Mouse (Mus musculus): ENCODE results near the gene Rab31. TPM values are rescaled to one million over a fixed set of nuclear protein-coding genes. Genes with fewer than 3 reads are reported as not detected.
A peak's percentile ranks its signal among the peaks of the same experiment; 100 is the strongest.

Gene Rab31
- polyA plus RNA-seq, 1 experiment from 2014 or later, result 36.7 TPM

DNA sequence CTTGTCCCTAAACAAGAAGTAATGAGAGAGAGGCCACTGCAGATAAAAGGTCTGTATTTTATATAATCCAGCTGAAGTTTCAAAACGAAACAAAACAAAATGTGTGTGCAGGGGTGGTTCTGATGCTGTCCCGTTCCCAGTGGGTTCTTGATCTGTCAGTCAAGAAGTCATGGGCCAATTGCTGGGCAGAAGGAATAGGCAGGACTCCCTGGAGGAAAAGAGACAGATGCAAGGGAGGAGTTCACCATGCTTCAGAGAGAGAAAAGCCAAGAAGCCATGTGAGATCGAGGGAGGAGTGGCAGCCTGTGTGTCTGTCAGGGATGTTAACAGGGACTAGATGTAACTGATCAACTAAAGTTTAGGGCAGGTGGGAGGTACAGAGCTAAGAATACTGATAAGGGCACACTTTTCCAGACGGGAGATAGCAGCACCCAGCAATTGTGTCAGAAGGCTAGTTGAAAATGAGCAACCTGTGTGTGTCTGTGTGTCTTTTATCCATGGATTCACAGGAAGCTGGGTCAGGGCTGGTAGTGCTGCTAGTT, 54.8 kb downstream of the Rab31 start:
- WGBS, result 74% methylated on average over 4 of the region's 4 CpGs
- Histone ChIP-seq H3K27ac (no peak overlapping the region), H3K4me2 (no peak overlapping the region), H3K9me3 (no peaks in the 10 kb centered on the region), H3K4me3 (no peak overlapping the region), H3K27me3 (no peaks in the 10 kb centered on the region), H3K9ac (no peak overlapping the region), H3K4me1 (no peaks in the 10 kb centered on the region), H3K36me3 (no peaks in the 10 kb centered on the region)
- no peak for ATAC-seq (ENCODE audit: borderline replicate concordance, extremely low read depth, low FRiP score, low TSS enrichment)

- Histone ChIP-seq H3K4me2 (no peak overlapping the region), H3K9ac (no peak overlapping the region), H3K4me1 (no peaks in the 10 kb centered on the region), H3K9me3 (no peaks in the 10 kb centered on the region), H3K36me3 (no peaks in the 10 kb centered on the region), H3K27ac (no peak overlapping the region), H3K27me3 (no peaks in the 10 kb centered on the region), H3K4me3 (no peak overlapping the region)
- 66% methylated on average over 8 of the region's 8 CpGs for WGBS
- no peak for ATAC-seq (ENCODE audit: borderline replicate concordance, extremely low read depth, low FRiP score, low TSS enrichment)
These were observed 58.5 kb downstream of the Rab31 start for GRCm38 (mm10) chr17:65714060-65714459.

GRCm38 (mm10) chr17:65712861-65713535, 59.6 kb downstream of the Rab31 start:
- Histone ChIP-seq H3K36me3 (no peaks in the 10 kb centered on the region), H3K4me2 (no peak overlapping the region), H3K9me3 (no peaks in the 10 kb centered on the region), H3K4me1 (no peaks in the 10 kb centered on the region), H3K27ac (no peak overlapping the region), H3K4me3 (no peak overlapping the region), H3K9ac (no peak overlapping the region), H3K27me3 (no peaks in the 10 kb centered on the region)
- no peak for ATAC-seq (ENCODE audit: borderline replicate concordance, extremely low read depth, low FRiP score, low TSS enrichment)
- WGBS, result 94% methylated on average over 13 of the region's 13 CpGs

GRCm38 (mm10) chr17:65711779-65712178, 60.8 kb downstream of the Rab31 start:
- no peak for ATAC-seq (ENCODE audit: borderline replicate concordance, extremely low read depth, low FRiP score, low TSS enrichment)
- Histone ChIP-seq H3K4me3 (no peak overlapping the region), H3K9ac (no peak overlapping the region), H3K4me2 (no peak overlapping the region), H3K27me3 (no peaks in the 10 kb centered on the region), H3K27ac (no peak overlapping the region), H3K36me3 (no peaks in the 10 kb centered on the region), H3K9me3 (no peaks in the 10 kb centered on the region), H3K4me1 (no peaks in the 10 kb centered on the region)
- WGBS, result 94% methylated on average over 5 of the region's 5 CpGs

- WGBS, result 83% methylated on average over 11 of the region's 11 CpGs
These were observed 62.0 kb downstream of the Rab31 start for GRCm38 (mm10) chr17:65710576-65710975.

DNA sequence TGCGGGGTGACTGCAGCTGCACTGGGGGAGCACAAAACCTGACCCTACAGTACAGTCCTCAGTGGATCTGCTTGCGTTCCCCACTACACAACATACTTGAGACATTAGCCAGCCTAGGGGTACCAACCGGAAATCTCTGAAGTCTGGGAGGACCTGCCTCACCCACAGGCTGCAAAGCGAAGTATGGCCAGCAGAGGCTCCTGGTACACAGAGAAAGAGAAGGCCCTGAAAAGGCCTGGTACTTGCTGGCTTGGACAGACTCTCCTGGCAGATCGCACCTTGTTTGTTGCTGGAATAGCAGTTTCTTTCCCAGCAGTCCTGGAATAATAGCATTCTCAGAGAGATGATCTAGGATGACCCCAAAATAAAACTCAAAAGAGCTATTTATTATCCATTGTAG, 66.3 kb downstream of the Rab31 start:
- ATAC-seq (ENCODE audit: borderline replicate concordance, extremely low read depth, low FRiP score, low TSS enrichment), result no peak
- no peak overlapping the region for H3K4me3 ChIP-seq
- H3K4me1 ChIP-seq, result peaks cover 19% of the 10 kb centered on the region
- H3K36me3 ChIP-seq, result no peaks in the 10 kb centered on the region
- 78% methylated on average over 5 of the region's 5 CpGs for WGBS
- no peaks in the 10 kb centered on the region for H3K9me3 ChIP-seq
- H3K9ac ChIP-seq, result no peak overlapping the region
- no peaks in the 10 kb centered on the region for H3K27me3 ChIP-seq
- no peak overlapping the region for H3K27ac ChIP-seq
- H3K4me2 ChIP-seq, result no peak overlapping the region

More at GRCm38 (mm10) chr17:65710576-65710975, 62.0 kb downstream of the Rab31 start:
- H3K4me3 ChIP-seq, result no peak overlapping the region
- no peaks in the 10 kb centered on the region for H3K36me3 ChIP-seq
- no peaks in the 10 kb centered on the region for H3K4me1 ChIP-seq
- no peaks in the 10 kb centered on the region for H3K9me3 ChIP-seq
- no peaks in the 10 kb centered on the region for H3K27me3 ChIP-seq
- H3K9ac ChIP-seq, result no peak overlapping the region
- no peak overlapping the region for H3K27ac ChIP-seq
- ATAC-seq (ENCODE audit: borderline replicate concordance, extremely low read depth, low FRiP score, low TSS enrichment), result no peak
- no peak overlapping the region for H3K4me2 ChIP-seq

GRCm38 (mm10) chr17:65703527-65704391, 68.8 kb downstream of the Rab31 start:
- H3K9me3 ChIP-seq, result no peaks in the 10 kb centered on the region
- no peaks in the 10 kb centered on the region for H3K36me3 ChIP-seq
- ATAC-seq (ENCODE audit: borderline replicate concordance, extremely low read depth, low FRiP score, low TSS enrichment), result peak; percentile 41; the same call in 1 of the 2 replicates
- peaks cover 20% of the 10 kb centered on the region for H3K4me1 ChIP-seq
- no peak overlapping the region for H3K27ac ChIP-seq
- WGBS, result 42% methylated on average over 13 of the region's 13 CpGs
- H3K4me3 ChIP-seq, result no peak overlapping the region
- H3K4me2 ChIP-seq, result no peak overlapping the region
- H3K9ac ChIP-seq, result no peak overlapping the region
- no peaks in the 10 kb centered on the region for H3K27me3 ChIP-seq

GRCm38 (mm10) chr17:65701797-65702566, 70.6 kb downstream of the Rab31 start:
- no peak overlapping the region for H3K4me2 ChIP-seq
- no peaks in the 10 kb centered on the region for H3K9me3 ChIP-seq
- no peaks in the 10 kb centered on the region for H3K27me3 ChIP-seq
- H3K9ac ChIP-seq, result no peak overlapping the region
- peaks cover 20% of the 10 kb centered on the region for H3K4me1 ChIP-seq
- H3K27ac ChIP-seq, result peak overlapping the region; percentile 77
- H3K36me3 ChIP-seq, result no peaks in the 10 kb centered on the region
- H3K4me3 ChIP-seq, result no peak overlapping the region
- ATAC-seq (ENCODE audit: borderline replicate concordance, extremely low read depth, low FRiP score, low TSS enrichment), result peak; percentile 60; the same call in 1 of the 2 replicates
- WGBS, result 33% methylated on average over 13 of the region's 13 CpGs

DNA sequence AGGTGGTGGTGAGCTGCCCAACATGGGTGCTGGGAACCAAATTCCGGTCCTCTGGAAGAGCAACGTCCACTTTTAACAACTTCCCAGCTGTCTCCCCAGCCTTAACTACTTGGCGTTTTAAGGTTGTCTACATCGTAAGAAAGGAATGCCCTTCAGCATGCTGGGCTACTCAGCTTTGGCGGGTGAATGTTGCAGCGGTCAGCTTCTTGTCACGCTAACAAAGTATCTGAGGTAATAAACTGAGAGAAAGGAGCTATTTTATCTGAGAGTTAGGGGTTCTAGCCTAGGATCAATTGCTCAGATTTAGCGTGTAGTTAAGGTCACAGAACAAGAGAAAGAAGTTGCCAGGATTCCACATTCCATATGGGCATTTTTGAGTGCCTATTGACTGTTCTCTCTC, 71.2 kb downstream of the Rab31 start:
- Histone ChIP-seq H3K4me1 (peaks cover 20% of the 10 kb centered on the region), H3K36me3 (no peaks in the 10 kb centered on the region), H3K27ac (peak overlapping the region; percentile 77), H3K4me2 (no peak overlapping the region), H3K27me3 (no peaks in the 10 kb centered on the region), H3K9me3 (no peaks in the 10 kb centered on the region), H3K4me3 (no peak overlapping the region), H3K9ac (no peak overlapping the region)
- 69% methylated on average over 8 of the region's 8 CpGs for WGBS
- no peak for ATAC-seq (ENCODE audit: borderline replicate concordance, extremely low read depth, low FRiP score, low TSS enrichment)

GRCm38 (mm10) chr17:65700060-65700459, 72.5 kb downstream of the Rab31 start:
- ATAC-seq (ENCODE audit: borderline replicate concordance, extremely low read depth, low FRiP score, low TSS enrichment), result no peak
- no peaks in the 10 kb centered on the region for H3K27me3 ChIP-seq
- WGBS, result 78% methylated on average over 4 of the region's 4 CpGs
- H3K4me1 ChIP-seq, result peaks cover 20% of the 10 kb centered on the region
- no peak overlapping the region for H3K4me2 ChIP-seq
- H3K4me3 ChIP-seq, result no peak overlapping the region
- no peaks in the 10 kb centered on the region for H3K9me3 ChIP-seq
- H3K9ac ChIP-seq, result no peak overlapping the region
- H3K27ac ChIP-seq, result no peak overlapping the region
- H3K36me3 ChIP-seq, result no peaks in the 10 kb centered on the region

DNA sequence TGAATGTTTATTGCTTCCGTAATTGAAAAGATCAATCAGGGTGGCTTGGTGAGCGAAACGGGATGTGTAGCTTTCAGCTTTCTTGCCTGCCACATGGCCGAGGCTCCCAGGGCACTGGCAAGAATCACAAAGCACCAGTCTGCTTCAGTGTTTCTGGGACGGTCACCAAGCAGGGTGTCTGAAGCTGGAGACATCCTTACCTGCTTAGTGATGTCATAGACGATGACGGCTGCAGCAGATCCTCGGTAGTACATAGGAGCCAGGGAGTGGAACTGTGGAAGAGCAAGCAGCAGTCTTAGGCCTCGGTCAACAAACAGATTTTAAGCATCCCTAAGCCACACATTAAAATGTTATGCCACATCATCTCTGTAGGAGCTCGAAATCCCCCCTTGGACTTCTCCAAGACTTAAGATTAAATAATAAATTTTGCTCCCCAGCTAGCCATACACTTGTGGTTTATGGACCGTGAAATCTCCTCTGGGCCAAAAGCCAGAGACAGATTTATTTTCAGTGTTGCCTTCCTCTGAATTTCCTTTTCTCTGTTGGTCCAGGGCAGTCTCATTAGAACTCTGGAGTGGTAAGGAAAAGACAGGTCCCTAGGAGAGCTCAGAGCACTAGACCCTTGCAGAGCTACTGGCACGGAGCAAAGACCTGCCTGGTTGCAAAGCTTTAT, 74.6 kb downstream of the Rab31 start:
- Histone ChIP-seq H3K27me3 (no peaks in the 10 kb centered on the region), H3K36me3 (no peaks in the 10 kb centered on the region), H3K4me3 (no peak overlapping the region), H3K9me3 (no peaks in the 10 kb centered on the region), H3K27ac (no peak overlapping the region), H3K4me1 (peaks cover 16% of the 10 kb centered on the region), H3K4me2 (no peak overlapping the region), H3K9ac (no peak overlapping the region)
- ATAC-seq (ENCODE audit: borderline replicate concordance, extremely low read depth, low FRiP score, low TSS enrichment), result no peak
- 83% methylated on average over 12 of the region's 12 CpGs for WGBS

Data from lung, embryonic 15.5 days (tissue).